Mouse (Mus musculus) embryonic facial prominence, embryonic 14.5 days (tissue): Measurements from ENCODE around the gene Hist1h2af. TPM values are rescaled to one million over a fixed set of nuclear protein-coding genes. Genes with fewer than 3 reads are reported as not detected.
"Not testable (repeated sequence)": the region's sequence is repeated elsewhere in the genome, so short reads cannot be mapped to it uniquely, and the experiment has no call there.

ENCODE experiments used
- ATAC-seq: fragments of 200-750 bp; cut with Nextera tagmentation; 2 replicates; pipeline ENCODE4 v1.8.0; 2017; ENCODE audit warnings: low read depth, moderate number of reproducible peaks, moderate TSS enrichment
- DNase-seq: peaks from one replicate; pipeline ENCODE4 v3.0.0-alpha.2; 2015; ENCODE audit warnings: low spot score
- H3K27ac ChIP-seq: fragments of 300-500 bp; sonication (generic); replicated peaks from 2 replicates; pipeline ENCODE4 v1.5.1; 2014; ENCODE audit warnings: low read depth, mild to moderate bottlenecking, low read length, moderate library complexity
- H3K27me3 ChIP-seq: fragments of 300-500 bp; sonication (generic); replicated peaks from 2 replicates; pipeline ENCODE4 v1.6.1; 2014; ENCODE audit warnings: low read length; ENCODE audit not compliant: control insufficient read depth, insufficient read depth
- H3K36me3 ChIP-seq: fragments of 300-500 bp; sonication (generic); 2 replicates; pipeline ENCODE4 v1.6.1; 2014; ENCODE audit warnings: low read length, mixed read lengths; ENCODE audit not compliant: control insufficient read depth, insufficient read depth
- H3K4me1 ChIP-seq: fragments of 300-500 bp; sonication (generic); 2 replicates; pipeline ENCODE4 v1.6.1; 2014; ENCODE audit warnings: antibody characterized with exemption, low read length; ENCODE audit not compliant: control insufficient read depth, insufficient read depth
- H3K4me2 ChIP-seq: fragments of 300-500 bp; sonication (generic); 2 replicates; pipeline ENCODE4 v1.6.1; 2014; ENCODE audit warnings: low read depth, mild to moderate bottlenecking, low read length, moderate library complexity, mixed read lengths
- H3K4me3 ChIP-seq: fragments of 300-500 bp; sonication (generic); 2 replicates; pipeline ENCODE4 v1.5.1; 2014; ENCODE audit warnings: low read depth, mild to moderate bottlenecking, low read length
- H3K9ac ChIP-seq: fragments of 300-500 bp; sonication (generic); 2 replicates; pipeline ENCODE4 v1.6.1; 2014; ENCODE audit warnings: low read depth, mild to moderate bottlenecking, low read length, moderate library complexity, mixed read lengths
- H3K9me3 ChIP-seq: fragments of 300-500 bp; sonication (generic); 2 replicates; pipeline ENCODE4 v1.6.1; 2016; ENCODE audit warnings: low read length; ENCODE audit not compliant: control insufficient read depth
- WGBS: fragments of 180-500 bp; shearing (Covaris S2); extraction: QIAGEN DNeasy Blood & Tissue Kit; methylation state at CpG from one replicate; pipeline ENCODE4 v1.1.7; 2014; 5-methylcytosine and 5-hydroxymethylcytosine counted together
- polyA plus RNA-seq: library from polyadenylated mRNA; unstranded; fragments of >200 nt; fragmentation: Nextera tagmentation; extraction: Ambion mirVana; gene quantifications from 2 replicates; pipeline ENCODE4 v1.2.1, GENCODE M21; 2014

Hist1h2af gene
- polyA plus RNA-seq, 1 experiment from 2014 or later = 5.2 TPM

DNA sequence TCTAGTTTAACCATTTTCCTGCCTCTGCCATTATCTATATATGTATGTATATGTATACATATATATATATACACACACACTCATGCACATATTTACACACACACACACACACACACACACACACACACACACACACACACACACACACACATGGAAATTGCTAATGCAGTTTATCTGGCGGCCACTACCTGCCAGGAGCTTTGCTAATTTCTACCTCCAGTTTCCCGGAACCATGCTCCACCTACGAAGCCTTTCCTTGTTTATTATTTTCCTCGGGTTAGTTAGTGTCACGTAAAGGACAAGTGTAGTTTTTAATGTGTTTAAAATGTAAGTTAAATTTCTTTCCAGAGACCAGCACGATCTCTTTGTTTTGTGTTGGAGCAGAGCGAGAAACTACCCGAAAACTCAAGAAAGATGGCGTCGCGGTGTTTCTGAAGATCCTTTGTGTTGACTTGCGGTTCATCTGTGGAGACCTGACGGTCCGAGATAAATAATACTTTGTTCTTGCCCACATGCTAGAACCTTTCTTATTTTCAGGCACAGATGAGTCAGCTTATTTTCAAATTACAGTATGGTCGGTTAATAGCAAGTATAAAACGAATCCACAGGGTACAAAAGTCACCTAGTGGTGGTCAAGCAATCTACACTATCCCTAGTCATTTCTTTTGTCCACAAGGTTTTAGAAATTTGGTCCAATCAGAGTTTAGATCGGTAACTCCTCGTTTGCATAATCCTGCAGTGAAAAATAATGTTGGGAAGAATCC, 29.2 kb downstream of the Hist1h2af start:
- ATAC-seq = peak; percentile 45

DNA sequence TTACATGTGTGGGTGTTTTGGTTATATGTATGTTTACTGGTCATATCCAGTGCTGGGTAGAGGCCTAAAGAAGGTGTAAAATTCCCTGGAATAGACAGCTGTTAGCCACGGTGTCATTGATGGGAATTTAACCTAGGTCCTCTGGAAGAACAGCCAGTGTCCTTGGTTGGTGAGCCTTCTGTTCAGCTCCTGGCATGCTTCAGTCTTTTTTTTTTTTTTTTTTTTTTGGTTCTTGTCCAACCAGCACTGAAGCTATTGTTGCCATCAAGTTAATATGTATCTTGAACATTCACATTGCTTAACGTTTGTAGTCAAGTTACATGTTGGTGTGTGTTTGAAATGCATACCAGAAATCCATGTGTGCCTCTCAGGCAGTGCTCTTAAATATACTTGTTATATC, 30.8 kb downstream of the Hist1h2af start:
- DNase-seq = no peak
- Histone ChIP-seq H3K4me3 (no peak overlapping the region), H3K4me1 (no peaks in the 10 kb centered on the region), H3K36me3 (no peaks in the 10 kb centered on the region), H3K9me3 (no peaks in the 10 kb centered on the region), H3K27me3 (no peaks in the 10 kb centered on the region), H3K9ac (no peak overlapping the region), H3K4me2 (no peak overlapping the region), H3K27ac (peak overlapping the region; percentile 98)
- WGBS = 89% methylated on average over 2 of the region's 2 CpGs
- ATAC-seq = no peak

More for the DNA sequence above, 29.2 kb downstream of the Hist1h2af start:
- Histone ChIP-seq H3K4me1 (no peaks in the 10 kb centered on the region), H3K36me3 (no peaks in the 10 kb centered on the region), H3K27ac (peak overlapping the region; percentile 98), H3K9me3 (no peaks in the 10 kb centered on the region), H3K9ac (peak overlapping the region; percentile 63), H3K4me2 (peak overlapping the region; percentile 70), H3K4me3 (peak overlapping the region; percentile 42), H3K27me3 (no peaks in the 10 kb centered on the region)
- DNase-seq = peak; percentile 91
- 3% methylated on average over 18 of the region's 18 CpGs for WGBS

DNA sequence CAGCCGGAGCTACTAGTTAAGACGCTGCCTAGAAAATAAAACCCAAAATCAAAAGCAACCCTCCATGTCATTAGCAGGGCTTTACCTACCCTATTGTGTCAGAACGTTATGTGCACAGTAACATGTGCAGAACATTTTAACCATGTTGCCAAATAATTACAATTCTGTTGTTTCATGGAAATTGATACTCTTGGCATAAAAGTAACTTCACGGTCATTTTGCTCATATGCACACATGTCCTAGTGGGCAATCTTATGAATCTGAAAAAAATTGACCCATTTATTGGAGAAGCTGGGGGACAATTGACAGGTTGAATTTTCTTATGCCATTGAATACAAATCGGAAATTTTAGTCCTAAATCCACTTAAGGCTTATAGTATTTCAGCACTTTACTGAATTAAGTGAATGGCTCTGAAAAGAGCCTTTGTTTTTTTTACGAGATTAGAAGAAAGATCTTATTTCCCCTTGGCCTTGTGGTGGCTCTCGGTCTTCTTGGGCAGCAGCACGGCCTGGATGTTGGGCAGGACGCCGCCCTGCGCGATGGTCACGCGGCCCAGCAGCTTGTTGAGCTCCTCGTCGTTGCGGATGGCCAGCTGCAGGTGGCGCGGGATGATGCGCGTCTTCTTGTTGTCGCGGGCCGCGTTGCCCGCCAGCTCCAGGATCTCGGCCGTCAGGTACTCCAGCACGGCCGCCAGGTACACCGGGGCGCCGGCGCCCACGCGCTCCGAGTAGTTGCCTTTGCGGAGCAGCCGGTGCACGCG, 36.7 kb downstream of the Hist1h2af start:
- ATAC-seq (peak; percentile 2; the same call in 1 of the 2 replicates), DNase-seq (peak; percentile 58)
- Histone ChIP-seq H3K27ac (peak overlapping the region; percentile 94), H3K4me3 (peak overlapping the region; percentile 52), H3K9ac (peak overlapping the region; percentile 57), H3K4me2 (peak overlapping the region; percentile 75)
- not testable (repeated sequence) for H3K36me3 ChIP-seq, H3K9me3 ChIP-seq, H3K27me3 ChIP-seq, H3K4me1 ChIP-seq
- WGBS = 2% methylated on average over 11 of the region's 41 CpGs

DNA sequence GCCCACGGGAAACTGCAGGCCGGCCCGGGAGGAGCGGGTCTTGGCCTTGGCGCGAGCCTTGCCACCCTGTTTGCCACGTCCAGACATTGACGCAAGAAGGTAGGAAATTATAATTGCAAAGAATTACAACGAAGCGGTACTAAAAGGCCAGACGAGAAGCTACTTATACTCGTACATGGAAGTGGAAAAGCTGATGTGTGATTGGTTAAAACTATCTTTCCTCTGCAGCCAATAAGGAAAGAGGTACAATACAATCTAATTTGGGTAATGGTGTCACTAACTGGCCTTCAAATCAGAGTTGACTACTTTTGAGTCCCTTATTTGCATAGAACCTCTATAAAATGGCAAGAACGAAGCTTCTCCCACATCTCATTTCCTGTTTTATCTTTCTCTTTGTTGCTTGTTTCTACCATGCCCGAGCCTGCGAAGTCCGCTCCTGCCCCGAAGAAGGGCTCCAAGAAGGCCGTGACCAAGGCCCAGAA, 37.4 kb downstream of the Hist1h2af start, which contains the start of the genes Hist1h2ae and Hist1h2bg:
Gene Hist1h2ae (minus strand): TSS at position 199 of the 482 bp plus-strand sequence.
Gene Hist1h2bg (plus strand): TSS at position 375 of the 482 bp plus-strand sequence.
- peak within 1 kb of the TSS; percentile 76 for H3K9ac ChIP-seq
- H3K4me1 ChIP-seq = 0 out of 2 replicates have a peak, but pooled peaks cover 4% of the 10 kb centered on the region
- peak within 1 kb of the TSS; percentile 52 for H3K4me3 ChIP-seq
- no peaks in the 10 kb centered on the region for H3K27me3 ChIP-seq
- H3K27ac ChIP-seq = peak within 1 kb of the TSS; percentile 95
- H3K9me3 ChIP-seq = no peaks in the 10 kb centered on the region
- under 1% methylated on average over 18 of the region's 18 CpGs for whole genome bisulfite sequencing
- peak; percentile 90 for ATAC-seq
- peak; percentile 98 for DNase-seq
- no peaks in the 10 kb centered on the region for H3K36me3 ChIP-seq
- peak within 1 kb of the TSS; percentile 75 for H3K4me2 ChIP-seq

DNA sequence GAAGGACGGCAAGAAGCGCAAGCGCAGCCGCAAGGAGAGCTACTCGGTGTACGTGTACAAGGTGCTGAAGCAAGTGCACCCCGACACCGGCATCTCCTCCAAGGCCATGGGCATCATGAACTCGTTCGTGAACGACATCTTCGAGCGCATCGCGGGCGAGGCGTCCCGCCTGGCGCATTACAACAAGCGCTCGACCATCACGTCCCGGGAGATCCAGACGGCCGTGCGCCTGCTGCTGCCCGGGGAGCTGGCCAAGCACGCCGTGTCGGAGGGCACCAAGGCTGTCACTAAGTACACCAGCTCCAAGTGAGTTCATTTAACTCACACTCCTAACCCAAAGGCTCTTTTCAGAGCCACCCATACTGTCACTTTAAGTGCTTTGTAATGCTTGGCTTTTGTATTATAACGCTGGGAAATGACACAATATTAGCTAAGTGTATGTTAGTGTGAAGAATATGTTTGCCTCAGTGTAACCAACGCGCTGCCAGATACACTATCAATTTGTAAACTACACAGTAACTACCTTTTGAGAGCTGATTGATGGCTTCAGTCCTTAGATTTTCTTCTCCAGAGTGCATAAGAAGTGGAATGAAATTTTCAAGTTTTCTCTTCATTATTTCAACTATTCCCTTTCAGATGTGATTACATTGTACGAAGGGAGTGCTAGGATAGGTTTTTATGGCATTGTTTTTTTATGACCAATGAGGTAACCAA, 38.0 kb downstream of the Hist1h2af start:
- not testable (repeated sequence) for ATAC-seq

DNA sequence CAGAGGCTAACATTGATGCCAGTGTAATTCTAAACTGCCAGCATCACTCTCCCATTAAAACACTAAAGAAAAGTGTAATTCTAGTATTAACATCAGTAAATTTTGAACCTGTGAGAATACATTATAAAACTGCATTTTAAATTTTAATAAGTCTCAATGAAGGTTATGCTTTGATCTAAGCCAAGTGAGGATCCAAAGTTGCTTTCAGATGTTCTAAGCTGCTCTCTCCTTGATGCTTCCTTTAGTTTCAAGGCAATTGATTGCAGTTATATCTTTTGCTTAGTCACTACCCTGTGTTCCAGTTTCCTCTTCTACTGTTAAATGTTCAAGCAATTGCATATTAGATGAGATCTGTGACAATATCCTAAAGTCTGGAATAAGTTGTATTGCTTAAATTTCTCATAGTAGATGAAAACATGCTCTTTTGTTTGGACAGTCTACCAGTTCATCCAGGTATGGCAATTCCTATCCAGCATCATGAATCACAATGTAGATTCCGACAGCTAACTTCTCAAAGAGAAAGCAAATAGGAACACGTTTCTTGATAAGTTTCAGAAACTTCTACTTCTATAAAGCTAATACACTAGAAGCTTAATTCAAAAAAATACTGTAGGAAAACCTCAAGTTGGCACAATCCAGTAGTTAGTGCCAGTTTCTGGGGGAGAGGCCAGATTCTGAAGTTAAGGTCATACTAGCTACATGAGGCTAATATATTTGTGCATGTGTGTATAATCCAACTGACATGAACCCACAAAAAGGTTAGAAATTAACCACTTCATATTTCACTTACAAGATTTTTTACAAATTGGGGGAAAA, 38.7 kb downstream of the Hist1h2af start:
- 33% methylated on average over 2 of the region's 2 CpGs for WGBS
- DNase-seq (no peak), ATAC-seq (no peak)
- peak overlapping the region; percentile 75 for H3K4me2 ChIP-seq
- peaks cover 16% of the 10 kb centered on the region for H3K4me1 ChIP-seq
- H3K9ac ChIP-seq = peak overlapping the region; percentile 76
- no peaks in the 10 kb centered on the region for H3K9me3 ChIP-seq
- H3K4me3 ChIP-seq = peak overlapping the region; percentile 52
- H3K27me3 ChIP-seq = no peaks in the 10 kb centered on the region
- H3K36me3 ChIP-seq = no peaks in the 10 kb centered on the region
- peak overlapping the region; percentile 95 for H3K27ac ChIP-seq

More for the DNA sequence above, 38.0 kb downstream of the Hist1h2af start:
- Histone ChIP-seq H3K4me3 (peak overlapping the region; percentile 52), H3K9ac (peak overlapping the region; percentile 76), H3K27ac (peak overlapping the region; percentile 95), H3K4me2 (peak overlapping the region; percentile 75)
- H3K27me3 ChIP-seq, H3K36me3 ChIP-seq, H3K9me3 ChIP-seq, H3K4me1 ChIP-seq: not testable (repeated sequence)
- under 1% methylated on average over 11 of the region's 34 CpGs for WGBS
- peak; percentile 26 for DNase-seq

DNA sequence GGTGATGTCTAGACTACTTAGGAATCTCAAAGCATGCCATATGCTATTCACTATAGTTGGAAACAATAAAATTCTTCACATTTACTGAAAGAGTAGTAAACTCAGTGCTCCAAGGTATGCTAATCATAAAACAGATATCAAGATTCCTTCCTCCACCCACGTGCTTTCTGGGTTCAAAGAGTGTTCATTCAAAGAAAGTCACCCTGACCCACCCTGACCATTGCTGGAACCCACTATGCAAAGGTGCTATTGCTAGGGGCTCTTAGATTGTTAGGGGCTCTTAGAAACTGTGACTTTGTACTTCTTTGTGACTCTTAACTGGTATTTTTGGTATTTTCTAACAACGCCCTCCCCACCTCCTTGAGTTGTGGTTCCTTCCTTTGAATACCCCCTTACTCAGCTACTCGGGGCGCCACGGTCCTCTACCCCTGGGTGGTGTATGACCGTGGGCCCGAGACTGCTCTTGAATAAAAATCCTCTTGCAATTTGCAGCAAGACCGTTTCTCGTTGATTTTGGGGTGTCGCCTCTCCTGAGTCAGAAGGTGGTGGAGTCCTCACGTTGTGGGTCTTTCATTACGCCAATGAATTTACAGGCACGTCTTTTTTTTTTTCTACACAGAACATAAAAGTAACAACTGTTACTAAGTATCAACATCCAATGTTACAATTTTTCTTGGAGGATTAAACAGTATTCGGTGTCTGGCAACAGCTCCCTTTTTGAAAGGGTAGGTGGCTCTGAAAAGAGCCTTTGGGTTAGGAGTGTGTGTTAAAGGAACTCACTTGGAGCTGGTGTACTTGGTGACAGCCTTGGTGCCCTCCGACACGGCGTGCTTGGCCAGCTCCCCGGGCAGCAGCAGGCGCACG, 39.6 kb downstream of the Hist1h2af start:
- Histone ChIP-seq H3K4me2 (peak overlapping the region; percentile 75), H3K4me3 (peak overlapping the region; percentile 52), H3K4me1 (peaks cover 16% of the 10 kb centered on the region), H3K9ac (peak overlapping the region; percentile 76), H3K27ac (peak overlapping the region; percentile 95)
- WGBS = 9% methylated on average over 16 of the region's 20 CpGs
- not testable (repeated sequence) for H3K9me3 ChIP-seq, H3K36me3 ChIP-seq, ATAC-seq, DNase-seq, H3K27me3 ChIP-seq
